Mouse (Mus musculus) G1E (cell line): Measurements from ENCODE around the gene Fam120c. TPM values are rescaled to one million over a fixed set of nuclear protein-coding genes. Genes with fewer than 3 reads are reported as not detected.
A peak's percentile ranks its signal among the peaks of the same experiment; 100 is the strongest.

Source experiments
- ATAC-seq: 2 replicates; pipeline ENCODE4 v1.8.0; 2016; ENCODE audit warnings: mild to moderate bottlenecking; ENCODE audit not compliant: insufficient number of reproducible peaks, poor library complexity, low FRiP score, severe bottlenecking; ENCODE audit errors: extremely low read depth
- DNase-seq: peaks from one replicate; pipeline ENCODE4 v3.0.0; 2012; ENCODE audit warnings: low spot score
- H3K27me3 ChIP-seq: 2 replicates; pipeline ENCODE4 v1.6.1; 2012; ENCODE audit warnings: mild to moderate bottlenecking, low read length, inconsistent platforms; ENCODE audit not compliant: insufficient read depth
- H3K36me3 ChIP-seq: replicated peaks from 2 replicates; pipeline ENCODE3; 2012; ENCODE audit warnings: mild to moderate bottlenecking, inconsistent platforms
- H3K4me1 ChIP-seq: 2 replicates; pipeline ENCODE4 v1.6.1; 2012; ENCODE audit warnings: low read depth, low read length, inconsistent platforms, mixed read lengths; ENCODE audit not compliant: insufficient read depth
- H3K4me3 ChIP-seq: 2 replicates; pipeline ENCODE4 v1.5.1; 2012; ENCODE audit warnings: low read depth, mild to moderate bottlenecking, inconsistent platforms, low read length, moderate library complexity, mixed read lengths
- H3K9me3 ChIP-seq: replicated peaks from 2 replicates; pipeline ENCODE4 v1.6.1; 2012; ENCODE audit warnings: inconsistent platforms
- CTCF ChIP-seq: IDR thresholded peaks from 2 replicates; pipeline ENCODE4 v1.5.1; 2012; ENCODE audit warnings: low read depth, low read length, inconsistent platforms, mixed read lengths
- GATA1 ChIP-seq: IDR thresholded peaks from 2 replicates; pipeline ENCODE4 v1.6.1; 2012; ENCODE audit warnings: borderline replicate concordance, low read length, inconsistent platforms, mixed read lengths
- GATA2 ChIP-seq: IDR thresholded peaks from 2 replicates; pipeline ENCODE4 v1.6.1; 2012; ENCODE audit warnings: low read depth, low read length, inconsistent platforms, borderline replicate concordance
- POLR2AphosphoS5 ChIP-seq: IDR thresholded peaks from 2 replicates; pipeline ENCODE4 v1.6.1; 2012; ENCODE audit warnings: low read depth, low read length, inconsistent platforms; ENCODE audit not compliant: insufficient replicate concordance
- TAL1 ChIP-seq: conservative IDR thresholded peaks from 2 replicates; pipeline ENCODE4 v1.6.1; 2012; ENCODE audit warnings: low read depth, low read length, inconsistent platforms, mixed read lengths
- polyA plus RNA-seq: library from polyadenylated mRNA; stranded (reverse); fragments of >175 nt; gene quantifications from 2 replicates; pipeline ENCODE4 v1.2.3, GENCODE M21; 2012
- total RNA-seq, 2 experiments: library from RNA; stranded (forward) in 1 of 2; stranded (reverse) in 1 of 2; fragments of 200-1000 nt in 1 of 2; fragments of >200 nt in 1 of 2; fragmentation: Nextera tagmentation in 1 of 2; gene quantifications; 2 replicates each; pipeline ENCODE4 v1.2.3; 2014 to 2017

Gene Fam120c
- total and polyA plus RNA-seq, 3 experiments, result 1.5 to 8.2 (median 2.5) TPM

DNA sequence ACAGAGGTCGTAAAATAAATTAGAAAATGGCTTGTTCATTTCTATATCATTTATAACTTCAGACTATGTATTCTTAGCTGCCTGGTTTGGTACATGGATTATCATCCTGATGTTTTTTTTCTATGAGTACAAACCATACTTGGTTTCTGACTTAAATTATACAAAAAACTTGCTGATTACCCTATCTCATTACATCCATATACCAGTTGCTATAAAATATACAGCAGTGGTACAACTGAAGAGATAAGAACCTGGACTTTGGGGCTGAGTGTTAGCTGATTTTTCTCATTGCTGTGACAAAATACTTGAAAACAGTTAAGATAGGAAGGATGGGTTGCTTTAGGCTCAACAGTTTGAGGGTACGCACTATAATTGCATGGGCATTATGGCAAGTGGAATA, 169.7 kb downstream of the Fam120c start:
- no peaks in the 10 kb centered on the region for H3K27me3 ChIP-seq
- peaks cover 5% of the 10 kb centered on the region; the same call in 1 of the 2 replicates for H3K4me1 ChIP-seq
- TF ChIP-seq CTCF (no peak), TAL1 (no peak), GATA1 (no peak), GATA2 (no peak), POLR2AphosphoS5 (no peak)
- DNase-seq (no peak), ATAC-seq (no peak)
- no peak overlapping the region for H3K4me3 ChIP-seq
- H3K36me3 ChIP-seq, result no peaks in the 10 kb centered on the region
- H3K9me3 ChIP-seq, result no peaks in the 10 kb centered on the region

DNA sequence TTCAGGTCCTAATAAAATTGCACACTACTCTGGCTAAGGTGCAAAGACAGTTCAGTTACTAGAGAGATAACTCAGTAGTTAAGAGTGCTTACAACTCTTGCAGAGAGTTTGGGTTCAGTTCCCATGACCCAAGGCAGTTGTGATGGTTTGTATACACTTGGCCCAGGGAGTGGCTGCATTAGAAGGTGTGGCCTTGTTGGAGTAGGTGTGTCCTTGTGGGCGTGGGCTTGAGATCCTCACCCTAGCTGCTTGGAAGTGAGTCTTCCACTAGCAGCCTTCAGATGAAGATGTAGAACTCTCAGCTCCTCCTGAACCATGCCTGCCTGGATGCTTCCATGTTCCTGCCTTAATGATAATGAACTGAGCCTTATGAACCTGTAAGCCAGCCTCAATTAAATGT, 174.2 kb downstream of the Fam120c start:
- no peak for ATAC-seq
- no peak overlapping the region for H3K4me3 ChIP-seq

GRCm38 (mm10) chrX:151520127-151520457, 176.1 kb downstream of the Fam120c start:
- TF ChIP-seq GATA2, result no peak
- no peak for TF ChIP-seq POLR2AphosphoS5
- no peak for TF ChIP-seq GATA1
- no peak for TF ChIP-seq CTCF
- TF ChIP-seq TAL1, result no peak
- Histone ChIP-seq H3K9me3 (no peaks in the 10 kb centered on the region), H3K4me1 (peaks cover 10% of the 10 kb centered on the region), H3K4me3 (peak overlapping the region; percentile 72; the same call in 1 of the 2 replicates), H3K36me3 (peaks cover 8% of the 10 kb centered on the region), H3K27me3 (no peaks in the 10 kb centered on the region)
- ATAC-seq (no peak), DNase-seq (no peak)

More for the DNA sequence above, 174.2 kb downstream of the Fam120c start:
- TF ChIP-seq GATA2 (no peak), TAL1 (no peak), GATA1 (no peak), CTCF (no peak), POLR2AphosphoS5 (no peak)
- no peak for DNase-seq
- H3K36me3 ChIP-seq, result no peaks in the 10 kb centered on the region
- H3K9me3 ChIP-seq, result no peaks in the 10 kb centered on the region
- H3K4me1 ChIP-seq, result peaks cover 10% of the 10 kb centered on the region
- no peaks in the 10 kb centered on the region for H3K27me3 ChIP-seq

- Histone ChIP-seq H3K4me1 (peaks cover 10% of the 10 kb centered on the region), H3K9me3 (no peaks in the 10 kb centered on the region), H3K36me3 (peaks cover 8% of the 10 kb centered on the region), H3K4me3 (peak within 1 kb of the TSS; percentile 72), H3K27me3 (no peaks in the 10 kb centered on the region)
- DNase-seq (peak; percentile 75), ATAC-seq (peak; percentile 87)
- TF ChIP-seq GATA1, result no peak
- no peak for TF ChIP-seq CTCF
Measured at GRCm38 (mm10) chrX:151520458-151521322, 176.7 kb downstream of the Fam120c start, which contains the start of gene Phf8. TSS of gene Phf8 (plus strand) at chrX:151520672.

Other genes with a start within 250 kb of the Fam120c start
- 25.7 and 26.2 TPM in 2 replicates for gene Tsr2, start 247.6 kb upstream of the Fam120c start, total RNA-seq (2014; fragmentation: Nextera tagmentation)
- 39.5 and 40.6 TPM in 2 replicates for gene Tsr2, start 247.6 kb upstream of the Fam120c start, total RNA-seq (2017)
- 8.9 and 11.0 TPM in 2 replicates for gene Tsr2, start 247.6 kb upstream of the Fam120c start, polyA plus RNA-seq
- not detected in 2 replicates for gene Wnk3, start 146.1 kb upstream of the Fam120c start, total RNA-seq (2014; fragmentation: Nextera tagmentation)
- gene Wnk3, start 146.1 kb upstream of the Fam120c start, total RNA-seq (2017), result 0.06 and 0.16 TPM in 2 replicates
- not detected in 2 replicates for gene Wnk3, start 146.1 kb upstream of the Fam120c start, polyA plus RNA-seq
- gene Phf8, start 176.5 kb downstream of the Fam120c start, total RNA-seq (2014; fragmentation: Nextera tagmentation), result 46.6 and 47.9 TPM in 2 replicates
- gene Phf8, start 176.5 kb downstream of the Fam120c start, total RNA-seq (2017), result 15.0 and 19.8 TPM in 2 replicates
- gene Phf8, start 176.5 kb downstream of the Fam120c start, polyA plus RNA-seq, result 4.9 and 6.1 TPM in 2 replicates